In genomic region chr7:106612723-106613122, GRCm38 (mm10) we compare ENCODE assay signal across 22 mouse cellular contexts.
DNase-seq lines count a peak whose midpoint lies in the region; ATAC-seq and TF ChIP-seq lines count a peak whose summit lies in the region.
"Had no signal": no experiment of that assay in that cellular context is flagged by ENCODE, and none has a peak within 500 bp of the region (broad histone marks: within the 10 kb centered on the region; RNA-seq: fewer than 3 reads in every experiment).

No protein-coding gene starts in this region.

- no peak overlapping the region for H3K9ac ChIP-seq in kidney, embryonic 15.5 days
- H3K9ac ChIP-seq: embryonic facial prominence, embryonic 13.5 days; embryonic facial prominence, embryonic 15.5 days; forebrain, embryonic 12.5 days had no signal

- no peak for TF ChIP-seq POLR2A in kidney, adult 2 months (IDR thresholded peaks at IDR 0.05; ENCODE audit: low read depth, low read length)

- no peaks in the 10 kb centered on the region for H3K36me3 ChIP-seq in kidney, adult 2 months (ENCODE audit: control insufficient read depth, insufficient read depth, low read length)
- no peaks in the 10 kb centered on the region for H3K36me3 ChIP-seq in kidney, embryonic 15.5 days
- H3K36me3 ChIP-seq: embryonic facial prominence, embryonic 13.5 days; embryonic facial prominence, embryonic 15.5 days; forebrain, embryonic 10.5 days; forebrain, embryonic 12.5 days had no signal

- no peak overlapping the region for H3K4me2 ChIP-seq in kidney, embryonic 15.5 days
- H3K4me2 ChIP-seq: embryonic facial prominence, embryonic 13.5 days; embryonic facial prominence, embryonic 15.5 days; forebrain, embryonic 12.5 days had no signal

- H3K27me3 ChIP-seq in kidney, adult 2 months (replicated peaks; ENCODE audit: control insufficient read depth, insufficient read depth, low read length), result no peaks in the 10 kb centered on the region
- H3K27me3 ChIP-seq in kidney, embryonic 15.5 days, result no peaks in the 10 kb centered on the region
- H3K27me3 ChIP-seq: embryonic facial prominence, embryonic 13.5 days; embryonic facial prominence, embryonic 15.5 days; forebrain, embryonic 12.5 days had no signal

- no peak overlapping the region for H3K4me3 ChIP-seq in kidney, adult 2 months (ENCODE audit: insufficient read depth, low read depth, low read length)
- no peak overlapping the region for H3K4me3 ChIP-seq in kidney, embryonic 15.5 days (replicated peaks)
- H3K4me3 ChIP-seq: embryonic facial prominence, embryonic 13.5 days; embryonic facial prominence, embryonic 15.5 days; erythroblast, embryonic 14.5 days; forebrain, embryonic 10.5 days; forebrain, embryonic 12.5 days had no signal

- peak; percentile 68 for ATAC-seq in granulocyte monocyte progenitor cell, adult 5-6 weeks (replicated peaks; ENCODE audit: poor library complexity, severe bottlenecking)
- peak; percentile 75 for ATAC-seq in megakaryocyte, adult 5-6 weeks (ENCODE audit: poor library complexity, severe bottlenecking)
- ATAC-seq in monocyte, adult 5-6 weeks (replicated peaks; ENCODE audit: insufficient number of reproducible peaks, low FRiP score, low TSS enrichment, poor library complexity, severe bottlenecking), result peak; percentile 59; the same call in 1 of the 2 replicates
- ATAC-seq in kidney, embryonic 15.5 days (replicated peaks; ENCODE audit: low FRiP score), result no peak
- ATAC-seq: forebrain, embryonic 14.5 days; forebrain, embryonic 16.5 days had no signal

- no peaks in the 10 kb centered on the region for H3K9me3 ChIP-seq in kidney, embryonic 15.5 days (replicated peaks)
- H3K9me3 ChIP-seq: embryonic facial prominence, embryonic 15.5 days had no signal

- no peaks in the 10 kb centered on the region for H3K4me1 ChIP-seq in kidney, adult 2 months (ENCODE audit: control insufficient read depth, insufficient read depth, low read length)
- H3K4me1 ChIP-seq in kidney, embryonic 15.5 days, result no peaks in the 10 kb centered on the region
- H3K4me1 ChIP-seq: embryonic facial prominence, embryonic 13.5 days; embryonic facial prominence, embryonic 15.5 days; forebrain, embryonic 10.5 days; forebrain, embryonic 12.5 days had no signal

- H3K27ac ChIP-seq in kidney, adult 2 months (ENCODE audit: insufficient read depth, low read depth, low read length), result no peak overlapping the region
- H3K27ac ChIP-seq in kidney, embryonic 15.5 days, result no peak overlapping the region
- H3K27ac ChIP-seq: embryonic facial prominence, embryonic 13.5 days; embryonic facial prominence, embryonic 15.5 days; forebrain, embryonic 10.5 days; forebrain, embryonic 12.5 days had no signal

- TF ChIP-seq CTCF in kidney, adult 2 months (conservative IDR thresholded peaks at IDR 0.05; ENCODE audit: insufficient read depth, insufficient read length, low read depth, low read length), result no peak

- 89% methylated on average over 1 of the region's 1 CpGs for WGBS in kidney, adult 2 months
- 78% methylated on average over 1 of the region's 1 CpGs for WGBS in kidney, embryonic 15.5 days

- no peak for DNase-seq in kidney, adult 2 months
- DNase-seq: adrenal gland, adult 2 months; adrenal gland, postnatal 10 days; adrenal gland, postnatal 25 days; cerebellum, adult 11 months; cerebellum, adult 18-20 months; cerebellum, adult 8-10 months; cerebellum, adult 9-11 months; cerebellum, postnatal 14 days; cerebellum, postnatal 36 days; embryo, embryonic 11 days had no signal
